Mouse (Mus musculus): ENCODE measurements around the gene Kcnq2.

- no peak for TF ChIP-seq CTCF (IDR thresholded peaks at IDR 0.05; ENCODE audit: low read depth)
- no peak for TF ChIP-seq EP300 (optimal IDR thresholded peaks at IDR 0.05)
These were observed 9.6 kb upstream of the Kcnq2 start for GRCm38 (mm10) chr2:181144675-181145074.

Measured in stomach, postnatal 0 days (tissue).